9 mouse cellular contexts compared by ENCODE assay signal in the genomic region with DNA sequence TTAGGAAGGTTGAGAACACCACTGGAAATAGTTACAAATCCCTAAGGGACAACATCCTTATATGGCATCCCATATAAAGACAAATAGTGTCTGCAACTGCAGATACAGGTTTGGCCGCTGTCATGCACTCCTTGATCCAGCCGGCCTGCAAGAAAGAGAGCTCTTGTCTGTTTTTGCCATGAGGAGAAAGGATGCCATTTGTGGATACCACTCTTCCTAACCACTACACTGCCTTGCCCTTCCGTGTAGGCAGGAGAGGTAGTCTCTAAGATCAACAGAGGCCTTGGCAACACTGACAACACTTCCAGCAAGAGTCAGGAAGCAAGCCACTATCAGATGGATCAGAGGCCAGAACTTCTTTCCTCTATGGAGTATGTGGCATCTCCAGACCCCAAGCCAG. TPM values are rescaled to one million over a fixed set of nuclear protein-coding genes. Genes with fewer than 3 reads are reported as not detected.
A peak's percentile ranks its signal among the peaks of the same experiment; 100 is the strongest.
DNase-seq lines count a peak whose midpoint lies in the region; ATAC-seq and TF ChIP-seq lines count a peak whose summit lies in the region.
"Had no signal": no experiment of that assay in that cellular context is flagged by ENCODE, and none has a peak within 500 bp of the region (broad histone marks: within the 10 kb centered on the region; RNA-seq: fewer than 3 reads in every experiment).

A gene (plus strand): TSS at position 301 of the 400 bp plus-strand sequence.

- intact Hi-C loops in heart, postnatal 36 days (cut with DNase I): no loop called here

- TF ChIP-seq POLR2A in ES-Bruce4 (IDR thresholded peaks at IDR 0.05; ENCODE audit: insufficient read depth, low read length): no peak

- peak within 1 kb of the TSS; percentile 90 for H3K9ac ChIP-seq in heart, embryonic 13.5 days
- peak within 1 kb of the TSS; percentile 37 for H3K9ac ChIP-seq in ES-Bruce4 (ENCODE audit: low read depth, poor library complexity, severe bottlenecking)
- H3K9ac ChIP-seq in forebrain, embryonic 15.5 days (replicated peaks): peak within 1 kb of the TSS; percentile 71
- peak within 1 kb of the TSS; percentile 71 for H3K9ac ChIP-seq in liver, embryonic 16.5 days (ENCODE audit: low read depth, low read length)

- H3K27ac ChIP-seq in heart, embryonic 13.5 days (replicated peaks): peak within 1 kb of the TSS; percentile 93
- no peak within 1 kb of the TSS for H3K27ac ChIP-seq in ES-Bruce4 (ENCODE audit: insufficient read depth, low read length)
- H3K27ac ChIP-seq in forebrain, embryonic 15.5 days (replicated peaks): peak within 1 kb of the TSS; percentile 88
- H3K27ac ChIP-seq in liver, embryonic 16.5 days (ENCODE audit: low read length): peak within 1 kb of the TSS; percentile 54

- TF ChIP-seq CTCF in ES-Bruce4 (IDR thresholded peaks at IDR 0.05; ENCODE audit: low read depth, low read length): no peak

- peaks cover 62% of the 10 kb centered on the region for H3K36me3 ChIP-seq in heart, embryonic 13.5 days
- H3K36me3 ChIP-seq in ES-Bruce4 (ENCODE audit: control insufficient read depth, insufficient read depth, low read length, poor library complexity, severe bottlenecking): peaks cover 4% of the 10 kb centered on the region
- H3K36me3 ChIP-seq in forebrain, embryonic 15.5 days: peaks cover 28% of the 10 kb centered on the region
- peaks cover 4% of the 10 kb centered on the region; the same call in 1 of the 2 replicates for H3K36me3 ChIP-seq in liver, embryonic 16.5 days (ENCODE audit: control insufficient read depth, insufficient read depth)

- peaks cover 39% of the 10 kb centered on the region for H3K4me1 ChIP-seq in heart, embryonic 13.5 days
- no peaks in the 10 kb centered on the region for H3K4me1 ChIP-seq in ES-Bruce4 (ENCODE audit: control insufficient read depth, insufficient read depth, low read length)
- peaks cover 29% of the 10 kb centered on the region for H3K4me1 ChIP-seq in forebrain, embryonic 15.5 days
- H3K4me1 ChIP-seq in liver, embryonic 16.5 days (ENCODE audit: control insufficient read depth, low read depth, low read length): peaks cover 11% of the 10 kb centered on the region

- 65% methylated on average over 3 of the region's 3 CpGs for WGBS in heart, embryonic 13.5 days
- WGBS in forebrain, embryonic 15.5 days: 86% methylated on average over 3 of the region's 3 CpGs
- WGBS in liver, embryonic 16.5 days (ENCODE audit: insufficient replicate concordance): 66% methylated on average over 3 of the region's 3 CpGs

- DNase-seq in heart, postnatal 36 days: no peak
- no peak for DNase-seq in adrenal gland, postnatal 14 days
- no peak for DNase-seq in embryo, embryonic 11 days
- no peak for DNase-seq in urinary bladder, adult 18-20 months (ENCODE audit: low spot score in 2 of 2)
- DNase-seq: cerebellum, adult 9-11 months had no signal

- H3K4me3 ChIP-seq in heart, embryonic 13.5 days: peak within 1 kb of the TSS; percentile 79
- peak within 1 kb of the TSS; percentile 81 for H3K4me3 ChIP-seq in ES-Bruce4 (ENCODE audit: low read depth, low read length)
- H3K4me3 ChIP-seq in forebrain, embryonic 15.5 days: peak within 1 kb of the TSS; percentile 68
- H3K4me3 ChIP-seq in liver, embryonic 16.5 days (ENCODE audit: low read depth, low read length): peak within 1 kb of the TSS; percentile 76

- H3K27me3 ChIP-seq in heart, embryonic 13.5 days (replicated peaks): no peaks in the 10 kb centered on the region
- H3K27me3 ChIP-seq in ES-Bruce4 (ENCODE audit: control insufficient read depth, insufficient read depth, low read length, poor library complexity, severe bottlenecking): no peaks in the 10 kb centered on the region
- no peaks in the 10 kb centered on the region for H3K27me3 ChIP-seq in forebrain, embryonic 15.5 days
- H3K27me3 ChIP-seq in liver, embryonic 16.5 days (ENCODE audit: control insufficient read depth, insufficient read depth, low read depth, low read length): no peaks in the 10 kb centered on the region

- TF ChIP-seq EP300 in ES-Bruce4 (IDR thresholded peaks at IDR 0.05; ENCODE audit: insufficient read depth, low read depth, low read length): no peak

- peak within 1 kb of the TSS; percentile 94 for H3K4me2 ChIP-seq in heart, embryonic 13.5 days
- peak within 1 kb of the TSS; percentile 63 for H3K4me2 ChIP-seq in forebrain, embryonic 15.5 days (replicated peaks)
- peak within 1 kb of the TSS; percentile 69 for H3K4me2 ChIP-seq in liver, embryonic 16.5 days (ENCODE audit: low read depth, low read length)

- H3K9me3 ChIP-seq in heart, embryonic 13.5 days: no peaks in the 10 kb centered on the region
- H3K9me3 ChIP-seq in ES-Bruce4 (replicated peaks; ENCODE audit: control insufficient read depth, insufficient read depth, low read length, poor library complexity, severe bottlenecking): no peaks in the 10 kb centered on the region
- H3K9me3 ChIP-seq in forebrain, embryonic 15.5 days: no peaks in the 10 kb centered on the region
- no peaks in the 10 kb centered on the region for H3K9me3 ChIP-seq in liver, embryonic 16.5 days (replicated peaks; ENCODE audit: control insufficient read depth, low read length)

- ATAC-seq in heart, embryonic 13.5 days (ENCODE audit: extremely low read depth, insufficient number of reproducible peaks, low FRiP score, low TSS enrichment): no peak
- ATAC-seq in forebrain, embryonic 15.5 days (replicated peaks): no peak
- no peak for ATAC-seq in liver, embryonic 16.5 days (ENCODE audit: low read depth)

RNA-seq across cellular contexts. Expression of the gene that starts here (rescaled TPM):
- 0.09 and 0.17 TPM in 2 replicates for polyA plus RNA-seq in heart, embryonic 13.5 days (2015; fragmentation: Nextera tagmentation; extraction: Ambion mirVana)
- total RNA-seq in heart, postnatal 36 days (2021): not detected
- not detected in 2 replicates for polyA plus RNA-seq in ES-Bruce4 (2011; ENCODE audit: insufficient read depth, insufficient read length, low read depth, missing spikeins)
- 0.17 and 0.26 TPM in 2 replicates for polyA plus RNA-seq in forebrain, embryonic 15.5 days (2015; fragmentation: Nextera tagmentation; extraction: Ambion mirVana)
- polyA plus RNA-seq in liver, embryonic 16.5 days (2015; fragmentation: Nextera tagmentation; extraction: Ambion mirVana): 0.04 and 0.07 TPM in 2 replicates
- total RNA-seq in adrenal gland, postnatal 14 days (2021): not detected in 2 replicates

Comparison
In these comparisons a context has a peak if more than half of its experiments do, and no peak if none do; other contexts are left out.
1. H3K9ac ChIP-seq: peak in every context shown above with its lines; median percentile 90 in heart, embryonic 13.5 days; 71 in forebrain, embryonic 15.5 days; 71 in liver, embryonic 16.5 days; 37 in ES-Bruce4.